Mouse (Mus musculus) MEL (cell line): ENCODE data around the gene Foxj1. TPM values are rescaled to one million over a fixed set of nuclear protein-coding genes. Genes with fewer than 3 reads are reported as not detected.

Experiments used
- DNase-seq: peaks from one replicate; pipeline ENCODE4 v3.0.0; 2011; ENCODE audit warnings: low read depth, low spot score
- H3K27ac ChIP-seq: 2 replicates; pipeline ENCODE4 v1.5.1; 2012; ENCODE audit warnings: low read depth, mild to moderate bottlenecking, control low read depth, low read length, moderate library complexity; ENCODE audit not compliant: control insufficient read depth
- H3K27me3 ChIP-seq, 2 experiments: fragments of 150-350 bp in 1 of 2; sonication (generic) in 1 of 2; 2 replicates each; pipeline ENCODE4 v1.6.1; 2012; ENCODE audit warnings: low read length in 2 of 2, mild to moderate bottlenecking in 2 of 2, improper control_type of control experiment in 1 of 2, moderate library complexity in 1 of 2; ENCODE audit not compliant: insufficient read depth in 2 of 2, control insufficient read depth in 1 of 2
- H3K36me3 ChIP-seq, 2 experiments: 2 replicates each; pipeline ENCODE4 v1.6.1; 2012 to 2014; ENCODE audit warnings: low read length in 2 of 2, improper control_type of control experiment in 1 of 2, inconsistent platforms in 1 of 2, mild to moderate bottlenecking in 1 of 2; ENCODE audit not compliant: insufficient read depth in 2 of 2, control insufficient read depth in 1 of 2
- H3K4me1 ChIP-seq, 2 experiments: fragments of 150-350 bp in 1 of 2; sonication (generic) in 1 of 2; 2 replicates each; pipeline ENCODE4 v1.6.1; 2012; ENCODE audit warnings: low read length in 2 of 2, improper control_type of control experiment in 1 of 2, mild to moderate bottlenecking in 1 of 2; ENCODE audit not compliant: insufficient read depth in 2 of 2, control insufficient read depth in 1 of 2
- H3K4me3 ChIP-seq, 2 experiments: fragments of 150-350 bp in 1 of 2; sonication (generic) in 1 of 2; 2 replicates each; pipeline ENCODE4 v1.5.1; 2012; ENCODE audit warnings: low read depth in 2 of 2, low read length in 2 of 2, mild to moderate bottlenecking in 2 of 2, moderate library complexity in 2 of 2, control low read depth in 1 of 2, improper control_type of control experiment in 1 of 2; ENCODE audit not compliant: control insufficient read depth in 1 of 2, insufficient read depth in 1 of 2
- H3K79me2 ChIP-seq: 2 replicates; pipeline ENCODE4 v1.6.1; 2012; ENCODE audit warnings: mild to moderate bottlenecking, low read length, moderate library complexity; ENCODE audit not compliant: control insufficient read depth, poor library complexity, insufficient read depth
- H3K9ac ChIP-seq: 2 replicates; pipeline ENCODE4 v1.6.1; 2012; ENCODE audit warnings: low read depth, mild to moderate bottlenecking, control low read depth, low read length, moderate library complexity; ENCODE audit not compliant: control insufficient read depth, poor library complexity, severe bottlenecking
- H3K9me3 ChIP-seq: fragments of 150-350 bp; sonication (generic); replicated peaks from 2 replicates; pipeline ENCODE4 v1.6.1; 2012; ENCODE audit warnings: mild to moderate bottlenecking, low read length, improper control_type of control experiment, moderate library complexity; ENCODE audit not compliant: insufficient read depth
- BHLHE40 ChIP-seq: IDR thresholded peaks from 2 replicates; pipeline ENCODE4 v1.6.1; 2012; ENCODE audit warnings: low read depth, mild to moderate bottlenecking, inconsistent platforms, low read length, improper control_type of control experiment, borderline replicate concordance
- CHD2 ChIP-seq: IDR thresholded peaks from 2 replicates; pipeline ENCODE4 v1.6.1; 2011; ENCODE audit warnings: low read length, improper control_type of control experiment
- CTCF ChIP-seq, 3 experiments: IDR thresholded peaks in 2 of 3; conservative IDR thresholded peaks in 1 of 3; 2 replicates each; pipeline ENCODE4 v1.5.1; 2011 to 2012; ENCODE audit warnings: low read length in 3 of 3, low read depth in 2 of 3, mild to moderate bottlenecking in 2 of 3, improper control_type of control experiment in 1 of 3, inconsistent platforms in 1 of 3, mixed read lengths in 1 of 3, moderate library complexity in 1 of 3; ENCODE audit not compliant: control insufficient read depth in 1 of 3, insufficient read depth in 1 of 3, poor library complexity in 1 of 3, severe bottlenecking in 1 of 3
- E2F4 ChIP-seq: IDR thresholded peaks from 2 replicates; pipeline ENCODE4 v1.6.1; 2011; ENCODE audit warnings: low read depth, low read length, improper control_type of control experiment, borderline replicate concordance
- EP300 ChIP-seq, 2 experiments: IDR thresholded peaks; 2 replicates each; pipeline ENCODE4 v1.6.1; 2011; ENCODE audit warnings: improper control_type of control experiment in 2 of 2, low read length in 2 of 2, low read depth in 1 of 2, mild to moderate bottlenecking in 1 of 2
- ETS1 ChIP-seq: IDR thresholded peaks from 2 replicates; pipeline ENCODE4 v1.6.1; 2012; ENCODE audit warnings: low read depth, mild to moderate bottlenecking, inconsistent platforms, low read length, improper control_type of control experiment, moderate library complexity
- GABPA ChIP-seq: IDR thresholded peaks from 2 replicates; pipeline ENCODE4 v1.6.1; 2012; ENCODE audit warnings: low read depth, mild to moderate bottlenecking, inconsistent platforms, low read length, improper control_type of control experiment, moderate library complexity
- GATA1 ChIP-seq: IDR thresholded peaks from 2 replicates; pipeline ENCODE4 v1.6.1; 2011; ENCODE audit warnings: low read depth, low read length, improper control_type of control experiment
- HCFC1 ChIP-seq: IDR thresholded peaks from 2 replicates; pipeline ENCODE4 v1.6.1; 2012; ENCODE audit warnings: low read depth, mild to moderate bottlenecking, inconsistent platforms, low read length, improper control_type of control experiment, moderate library complexity
- KAT2A ChIP-seq: conservative IDR thresholded peaks from 2 replicates; pipeline ENCODE4 v1.6.1; 2012; ENCODE audit warnings: low read depth, low read length, improper control_type of control experiment, inconsistent platforms
- MAX ChIP-seq: IDR thresholded peaks from 2 replicates; pipeline ENCODE4 v1.6.1; 2011; ENCODE audit warnings: low read length, improper control_type of control experiment
- MAZ ChIP-seq: IDR thresholded peaks from 2 replicates; pipeline ENCODE4 v1.6.1; 2012; ENCODE audit warnings: low read depth, mild to moderate bottlenecking, inconsistent platforms, low read length, improper control_type of control experiment
- MEF2A ChIP-seq: IDR thresholded peaks from 2 replicates; pipeline ENCODE4 v1.6.1; 2014; ENCODE audit warnings: low read depth, mild to moderate bottlenecking, inconsistent platforms, low read length, improper control_type of control experiment; ENCODE audit not compliant: poor library complexity, insufficient replicate concordance, severe bottlenecking; ENCODE audit errors: extremely low read depth
- MYB ChIP-seq: IDR thresholded peaks from 2 replicates; pipeline ENCODE4 v1.6.1; 2011; ENCODE audit warnings: mild to moderate bottlenecking, low read depth, low read length, improper control_type of control experiment
- MYC ChIP-seq: IDR thresholded peaks from 2 replicates; pipeline ENCODE4 v1.6.1; 2011; ENCODE audit warnings: low read depth, mild to moderate bottlenecking, low read length, improper control_type of control experiment, moderate library complexity
- NELFE ChIP-seq: IDR thresholded peaks from 2 replicates; pipeline ENCODE4 v1.6.1; 2011; ENCODE audit warnings: low read depth, low read length, improper control_type of control experiment
- NRF1 ChIP-seq: IDR thresholded peaks from 2 replicates; pipeline ENCODE4 v1.6.1; 2014; ENCODE audit warnings: low read depth, mild to moderate bottlenecking, inconsistent platforms, low read length, improper control_type of control experiment, moderate library complexity; ENCODE audit not compliant: poor library complexity, insufficient read depth, severe bottlenecking
- POLR2AphosphoS2 ChIP-seq: IDR thresholded peaks from 2 replicates; pipeline ENCODE4 v1.6.1; 2011; ENCODE audit warnings: low read length, improper control_type of control experiment
- POLR2AphosphoS5 ChIP-seq: IDR thresholded peaks from 2 replicates; pipeline ENCODE4 v1.6.1; 2012; ENCODE audit warnings: low read depth, borderline replicate concordance, mild to moderate bottlenecking, inconsistent platforms, low read length, moderate library complexity, mixed read lengths
- RAD21 ChIP-seq: IDR thresholded peaks from 2 replicates; pipeline ENCODE4 v1.6.1; 2011; ENCODE audit warnings: mild to moderate bottlenecking, low read depth, low read length, improper control_type of control experiment
- RCOR1 ChIP-seq: IDR thresholded peaks from 2 replicates; pipeline ENCODE4 v1.6.1; 2012; ENCODE audit warnings: low read depth, mild to moderate bottlenecking, inconsistent platforms, low read length, improper control_type of control experiment
- SMC3 ChIP-seq: IDR thresholded peaks from 2 replicates; pipeline ENCODE4 v1.6.1; 2011; ENCODE audit warnings: low read depth, low read length, improper control_type of control experiment
- TAL1 ChIP-seq: IDR thresholded peaks from 2 replicates; pipeline ENCODE4 v1.6.1; 2012; ENCODE audit warnings: mild to moderate bottlenecking, inconsistent platforms, low read length, moderate library complexity, mixed read lengths
- TBP ChIP-seq: IDR thresholded peaks from 2 replicates; pipeline ENCODE4 v1.8.0; 2011; ENCODE audit warnings: low read depth, low read length, improper control_type of control experiment
- TCF12 ChIP-seq: IDR thresholded peaks from 2 replicates; pipeline ENCODE4 v1.6.1; 2014; ENCODE audit warnings: low read depth, mild to moderate bottlenecking, inconsistent platforms, low read length, improper control_type of control experiment, moderate library complexity
- USF1 ChIP-seq: IDR thresholded peaks from 2 replicates; pipeline ENCODE4 v1.6.1; 2014; ENCODE audit warnings: low read depth, mild to moderate bottlenecking, inconsistent platforms, low read length, improper control_type of control experiment, moderate library complexity
- USF2 ChIP-seq, 2 experiments: IDR thresholded peaks; 2 replicates each; pipeline ENCODE4 v1.6.1; 2011 to 2012; ENCODE audit warnings: improper control_type of control experiment in 2 of 2, low read length in 2 of 2, borderline replicate concordance in 1 of 2, inconsistent platforms in 1 of 2, low read depth in 1 of 2, mild to moderate bottlenecking in 1 of 2; ENCODE audit not compliant: insufficient read depth in 1 of 2
- ZKSCAN1 ChIP-seq: IDR thresholded peaks from 2 replicates; pipeline ENCODE4 v1.6.1; 2012; ENCODE audit warnings: low read depth, mild to moderate bottlenecking, inconsistent platforms, low read length, improper control_type of control experiment, moderate library complexity
- ZMIZ1 ChIP-seq: IDR thresholded peaks from 2 replicates; pipeline ENCODE4 v1.6.1; 2012; ENCODE audit warnings: low read depth, mild to moderate bottlenecking, inconsistent platforms, low read length, improper control_type of control experiment, moderate library complexity
- polyA plus RNA-seq, 2 experiments: library from polyadenylated mRNA; stranded (reverse) in 1 of 2; unstranded in 1 of 2; fragments of >175 nt in 1 of 2; fragments of >200 nt in 1 of 2; gene quantifications; 2 replicates each; pipeline versions ENCODE4 v1.2.1 to v1.2.4; 2012; ENCODE audit warnings: low replicate concordance in 2 of 2, low read depth in 1 of 2; ENCODE audit not compliant: insufficient read length in 2 of 2, insufficient read depth in 1 of 2, missing spikeins in 1 of 2
- total RNA-seq: library from RNA; depleted of rRNA; stranded (reverse); fragments of 300-350 nt; gene quantifications from 2 replicates; pipeline ENCODE4 v1.2.3, GENCODE M21; 2012

The Foxj1 gene
- total and polyA plus RNA-seq, 3 experiments = 0.07 to 0.08 TPM; not detected in 1

DNA sequence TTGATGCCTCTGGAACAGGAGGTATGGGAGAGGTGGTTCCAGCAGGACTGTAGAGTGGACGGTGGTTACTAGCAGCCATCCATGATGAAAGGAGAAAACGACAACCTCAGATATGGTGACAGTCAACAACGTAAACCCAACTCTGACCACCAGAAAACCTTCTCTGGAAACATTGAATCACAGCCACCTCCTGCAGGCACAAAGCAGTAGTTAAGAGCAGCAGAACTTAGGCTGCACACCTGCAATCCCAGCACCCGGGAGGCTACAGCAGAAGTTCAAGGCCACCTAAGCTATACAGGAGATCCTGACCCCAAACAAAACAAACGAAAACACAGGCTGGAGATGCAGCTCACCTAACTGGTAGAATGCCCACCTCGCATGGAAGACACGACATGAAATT is 45.6 kb upstream of the Foxj1 start:
- TF ChIP-seq USF1 (no peak), MAZ (no peak), GATA1 (no peak), CHD2 (no peak), MEF2A (no peak)
- H3K27me3 ChIP-seq = no peaks in the 10 kb centered on the region
- H3K79me2 ChIP-seq = no peaks in the 10 kb centered on the region
- H3K9ac ChIP-seq = no peak overlapping the region
- H3K4me3 ChIP-seq = no peak overlapping the region
- no peaks in the 10 kb centered on the region for H3K4me1 ChIP-seq
- 0 out of 4 replicates have a peak, but pooled peaks cover 0 to 2% of the 10 kb centered on the region in 2 experiments for H3K36me3 ChIP-seq
- H3K9me3 ChIP-seq = no peaks in the 10 kb centered on the region
- no peak for DNase-seq
- no peak overlapping the region for H3K27ac ChIP-seq

DNA sequence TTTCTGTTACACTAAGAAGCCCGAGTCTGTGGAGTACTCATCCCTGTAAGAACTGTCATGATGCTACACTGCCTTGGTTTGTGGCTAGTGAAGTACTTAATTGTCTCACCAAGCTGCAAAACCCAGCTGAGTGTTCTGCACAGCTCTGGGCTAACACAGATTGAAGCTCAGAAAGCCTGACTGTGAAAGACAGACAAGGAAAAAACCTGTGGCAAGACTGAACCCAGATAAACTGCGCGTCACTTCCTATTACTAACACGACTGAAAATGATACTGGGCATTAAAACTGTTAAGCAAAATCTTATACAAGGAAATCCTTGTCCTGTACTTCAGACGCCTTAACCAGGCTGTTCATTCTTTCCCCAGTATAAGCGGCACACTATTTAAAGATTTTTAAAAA is 44.3 kb upstream of the Foxj1 start:
- peak; percentile 62 for DNase-seq
- Histone ChIP-seq H3K36me3 (peaks cover 0 to 2% of the 10 kb centered on the region in 2 experiments; a peak in 1 of 4 replicates), H3K9ac (no peak overlapping the region), H3K27me3 (no peaks in the 10 kb centered on the region), H3K9me3 (no peaks in the 10 kb centered on the region), H3K27ac (no peak overlapping the region), H3K4me3 (no peak overlapping the region), H3K79me2 (no peaks in the 10 kb centered on the region), H3K4me1 (no peaks in the 10 kb centered on the region)
- TF ChIP-seq CTCF (IDR thresholded peaks at IDR 0.05 in 2 of 3, conservative IDR thresholded peaks at IDR 0.05 in 1 of 3; ENCODE audit: control insufficient read depth in 1 of 3, insufficient read depth in 1 of 3, low read depth in 2 of 3, low read length in 3 of 3, poor library complexity in 1 of 3, severe bottlenecking in 1 of 3) (no peak), MAX (0 out of 2 replicates have a peak, but pooled peaks have one; percentile 29), CHD2 (no peak), POLR2AphosphoS5 (no peak), E2F4 (no peak), TBP (no peak), EP300 (IDR thresholded peaks at IDR 0.05; ENCODE audit: low read depth in 1 of 2, low read length in 2 of 2) (peak; percentile 34 to 54; a peak in 3 of 4 replicates), RAD21 (no peak), MYC (no peak), NELFE (no peak), GATA1 (peak; percentile 58; the same call in 1 of the 2 replicates), ZKSCAN1 (no peak), USF2 (IDR thresholded peaks at IDR 0.05; ENCODE audit: borderline replicate concordance in 1 of 2, insufficient read depth in 1 of 2, low read depth in 1 of 2, low read length in 2 of 2) (no peak), POLR2AphosphoS2 (no peak), ETS1 (no peak), TAL1 (no peak), MEF2A (no peak), MYB (no peak), BHLHE40 (no peak), HCFC1 (no peak), RCOR1 (peak; percentile 95), SMC3 (no peak), KAT2A (no peak), NRF1 (no peak), GABPA (no peak), TCF12 (no peak), ZMIZ1 (no peak)
